In genomic region chr5:151022939-151023338, GRCm38 (mm10) we compare ENCODE assay signal across 11 mouse cellular contexts.
DNase-seq lines count a peak whose midpoint lies in the region; ATAC-seq and TF ChIP-seq lines count a peak whose summit lies in the region.
"Had no signal": no experiment of that assay in that cellular context is flagged by ENCODE, and none has a peak within 500 bp of the region (broad histone marks: within the 10 kb centered on the region; RNA-seq: fewer than 3 reads in every experiment).

No protein-coding gene starts in this region.

- TF ChIP-seq CTCF in heart, adult 2 months (IDR thresholded peaks at IDR 0.05) = no peak
- TF ChIP-seq CTCF in left cerebral cortex, adult 2 months (IDR thresholded peaks at IDR 0.05) = no peak

- intact Hi-C loops in heart, adult 2 months (cut with DNase I) = loop anchor here (5.0 kb wide), 1 partner anchor 89 kb away; no protein-coding TSS in a partner anchor
- intact Hi-C loops in left cerebral cortex, adult 2 months (cut with DNase I) = loop anchor here (2.0 kb wide), 2 partner anchors 34 to 42 kb away; no protein-coding TSS in a partner anchor

- no peak for TF ChIP-seq EP300 in heart, adult 2 months (IDR thresholded peaks at IDR 0.05; ENCODE audit: insufficient read depth, low read depth, low read length)

- no peak for ATAC-seq in embryonic facial prominence, embryonic 13.5 days (ENCODE audit: insufficient number of reproducible peaks, insufficient read depth, low FRiP score, low TSS enrichment, low read depth)
- no peak for ATAC-seq in limb, embryonic 13.5 days (ENCODE audit: low FRiP score, low read depth)

- H3K4me2 ChIP-seq in embryonic facial prominence, embryonic 13.5 days = peak overlapping the region; percentile 44
- H3K4me2 ChIP-seq in limb, embryonic 13.5 days (replicated peaks) = peak overlapping the region; percentile 12; the same call in 1 of the 2 replicates
- H3K4me2 ChIP-seq: liver, embryonic 15.5 days had no signal

- H3K27ac ChIP-seq in heart, adult 2 months = peak overlapping the region; percentile 23; the same call in 1 of the 2 replicates
- peak overlapping the region; percentile 77 for H3K27ac ChIP-seq in left cerebral cortex, adult 2 months
- peak overlapping the region; percentile 41; the same call in 1 of the 2 replicates for H3K27ac ChIP-seq in embryonic facial prominence, embryonic 13.5 days
- no peak overlapping the region for H3K27ac ChIP-seq in limb, embryonic 13.5 days
- H3K27ac ChIP-seq: liver, embryonic 15.5 days; midbrain, embryonic 12.5 days had no signal

- no peak for DNase-seq in heart, adult 2 months
- no peak for DNase-seq in heart, postnatal 4 days
- DNase-seq in left cerebral cortex, adult 2 months (ENCODE audit: extremely low spot score in 1 of 2, low spot score in 2 of 2) = no peak
- DNase-seq in left cerebral cortex, adult 11 months (ENCODE audit: low spot score) = no peak
- DNase-seq in cerebellum, adult 9-10 months = no peak
- no peak for DNase-seq in testis, postnatal 10 days (ENCODE audit: low spot score)
- DNase-seq: adrenal gland, adult 2 months had no signal

- no peaks in the 10 kb centered on the region for H3K36me3 ChIP-seq in heart, adult 2 months (ENCODE audit: control insufficient read depth, insufficient read depth, low read length)
- H3K36me3 ChIP-seq in embryonic facial prominence, embryonic 13.5 days = no peaks in the 10 kb centered on the region
- no peaks in the 10 kb centered on the region for H3K36me3 ChIP-seq in limb, embryonic 13.5 days
- H3K36me3 ChIP-seq: liver, embryonic 15.5 days; midbrain, embryonic 12.5 days had no signal

- peaks cover 6% of the 10 kb centered on the region for H3K4me1 ChIP-seq in heart, adult 2 months (ENCODE audit: control insufficient read depth, insufficient read depth, low read length)
- H3K4me1 ChIP-seq in embryonic facial prominence, embryonic 13.5 days = peaks cover 11% of the 10 kb centered on the region
- H3K4me1 ChIP-seq in limb, embryonic 13.5 days = peaks cover 57% of the 10 kb centered on the region
- H3K4me1 ChIP-seq: liver, embryonic 15.5 days had no signal

- WGBS in heart, adult 2 months = 36% methylated on average over 1 of the region's 1 CpGs
- 15% methylated on average over 1 of the region's 1 CpGs for WGBS in embryonic facial prominence, embryonic 13.5 days
- 21% methylated on average over 1 of the region's 1 CpGs for WGBS in limb, embryonic 13.5 days

- H3K9me3 ChIP-seq in embryonic facial prominence, embryonic 13.5 days = no peaks in the 10 kb centered on the region
- no peaks in the 10 kb centered on the region for H3K9me3 ChIP-seq in limb, embryonic 13.5 days
- H3K9me3 ChIP-seq: liver, embryonic 15.5 days; midbrain, embryonic 12.5 days had no signal

- no peaks in the 10 kb centered on the region for H3K27me3 ChIP-seq in heart, adult 2 months (ENCODE audit: control insufficient read depth, insufficient read depth, low read length)
- no peaks in the 10 kb centered on the region for H3K27me3 ChIP-seq in embryonic facial prominence, embryonic 13.5 days
- no peaks in the 10 kb centered on the region for H3K27me3 ChIP-seq in limb, embryonic 13.5 days
- H3K27me3 ChIP-seq: liver, embryonic 15.5 days; midbrain, embryonic 12.5 days had no signal

- no peaks in the 10 kb centered on the region for H3K79me2 ChIP-seq in heart, adult 2 months (replicated peaks; ENCODE audit: control insufficient read depth, insufficient read depth, low read length)

- H3K9ac ChIP-seq in heart, adult 2 months (ENCODE audit: low read depth, low read length) = no peak overlapping the region
- no peak overlapping the region for H3K9ac ChIP-seq in embryonic facial prominence, embryonic 13.5 days
- H3K9ac ChIP-seq in limb, embryonic 13.5 days = no peak overlapping the region
- H3K9ac ChIP-seq: liver, embryonic 15.5 days; midbrain, embryonic 12.5 days had no signal

- no peak overlapping the region for H3K4me3 ChIP-seq in heart, adult 2 months
- no peak overlapping the region for H3K4me3 ChIP-seq in left cerebral cortex, adult 2 months
- 0 out of 2 replicates have a peak overlapping the region, but pooled peaks have one; percentile 5 for H3K4me3 ChIP-seq in embryonic facial prominence, embryonic 13.5 days
- H3K4me3 ChIP-seq in limb, embryonic 13.5 days = no peak overlapping the region
- H3K4me3 ChIP-seq: liver, embryonic 15.5 days; midbrain, embryonic 12.5 days had no signal

- TF ChIP-seq POLR2A in heart, adult 2 months (IDR thresholded peaks at IDR 0.05; ENCODE audit: insufficient read depth, low read depth, low read length) = no peak
